Mouse (Mus musculus): ENCODE measurements around the gene Tmc8. TPM values are rescaled to one million over a fixed set of nuclear protein-coding genes. Genes with fewer than 3 reads are reported as not detected.

The Tmc8 gene
- polyA plus RNA-seq (2015; fragmentation: Nextera tagmentation; extraction: Ambion mirVana), result 2.3 and 3.6 TPM in 2 replicates

GRCm38 (mm10) chr11:117781993-117782704, at the start of gene Tmc8, which contains the start of gene Tmc6:
TSS of gene Tmc8 (plus strand) at chr11:117782076.
TSS of gene Tmc6 (minus strand) at chr11:117782198.
- H3K27ac ChIP-seq, result peak within 1 kb of the TSS; percentile 99
- WGBS, result 40% methylated on average over 24 of the region's 24 CpGs
- peak within 1 kb of the TSS; percentile 52 for H3K9ac ChIP-seq (ENCODE audit: low read depth, low read length)
- no peaks in the 10 kb centered on the region for H3K27me3 ChIP-seq (ENCODE audit: insufficient read depth, low read length)
- peak within 1 kb of the TSS; percentile 97 for H3K4me2 ChIP-seq (ENCODE audit: low read length)
- H3K4me3 ChIP-seq (replicated peaks; ENCODE audit: low read depth, low read length), result peak within 1 kb of the TSS; percentile 46
- H3K9me3 ChIP-seq (replicated peaks; ENCODE audit: low read length), result no peaks in the 10 kb centered on the region
- H3K4me1 ChIP-seq (replicated peaks; ENCODE audit: insufficient read depth, low read length), result peaks cover 36% of the 10 kb centered on the region
- H3K36me3 ChIP-seq (ENCODE audit: insufficient read depth, low read length), result peaks cover 8% of the 10 kb centered on the region; the same call in 1 of the 2 replicates
- TF ChIP-seq CTCF (IDR thresholded peaks at IDR 0.05; ENCODE audit: low read depth), result no peak
- DNase-seq (ENCODE audit: low spot score), result no peak
- ATAC-seq (replicated peaks; ENCODE audit: low FRiP score, low read depth), result no peak

- no peak overlapping the region for H3K4me2 ChIP-seq (ENCODE audit: low read length)
- H3K9ac ChIP-seq (ENCODE audit: low read depth, low read length), result no peak overlapping the region
- WGBS, result 51% methylated on average over 5 of the region's 5 CpGs
- ATAC-seq (replicated peaks; ENCODE audit: low FRiP score, low read depth) (peak; percentile 59; the same call in 1 of the 2 replicates), DNase-seq (ENCODE audit: low spot score) (peak; percentile 48)
- no peak overlapping the region for H3K27ac ChIP-seq
- no peaks in the 10 kb centered on the region for H3K9me3 ChIP-seq (replicated peaks; ENCODE audit: low read length)
- no peak for TF ChIP-seq CTCF (IDR thresholded peaks at IDR 0.05; ENCODE audit: low read depth)
- H3K4me3 ChIP-seq (replicated peaks; ENCODE audit: low read depth, low read length), result no peak overlapping the region
- H3K27me3 ChIP-seq (ENCODE audit: insufficient read depth, low read length), result no peaks in the 10 kb centered on the region
- 0 out of 2 replicates have a peak, but pooled peaks cover under 1% of the 10 kb centered on the region for H3K4me1 ChIP-seq (replicated peaks; ENCODE audit: insufficient read depth, low read length)
- H3K36me3 ChIP-seq (ENCODE audit: insufficient read depth, low read length), result peaks cover 50% of the 10 kb centered on the region
Measured at GRCm38 (mm10) chr11:117736037-117736689, 45.7 kb upstream of the Tmc8 start.

GRCm38 (mm10) chr11:117738123-117738522, 43.8 kb upstream of the Tmc8 start:
- WGBS, result 82% methylated on average over 5 of the region's 5 CpGs
- no peak overlapping the region for H3K4me3 ChIP-seq (replicated peaks; ENCODE audit: low read depth, low read length)
- DNase-seq (ENCODE audit: low spot score) (no peak), ATAC-seq (replicated peaks; ENCODE audit: low FRiP score, low read depth) (no peak)
- peaks cover 67% of the 10 kb centered on the region for H3K36me3 ChIP-seq (ENCODE audit: insufficient read depth, low read length)
- H3K27me3 ChIP-seq (ENCODE audit: insufficient read depth, low read length), result no peaks in the 10 kb centered on the region
- H3K27ac ChIP-seq, result no peak overlapping the region
- 0 out of 2 replicates have a peak, but pooled peaks have one; percentile 5 for TF ChIP-seq CTCF (IDR thresholded peaks at IDR 0.05; ENCODE audit: low read depth)
- H3K9ac ChIP-seq (ENCODE audit: low read depth, low read length), result no peak overlapping the region
- no peaks in the 10 kb centered on the region for H3K9me3 ChIP-seq (replicated peaks; ENCODE audit: low read length)
- no peaks in the 10 kb centered on the region for H3K4me1 ChIP-seq (replicated peaks; ENCODE audit: insufficient read depth, low read length)
- no peak overlapping the region for H3K4me2 ChIP-seq (ENCODE audit: low read length)

- no peak for TF ChIP-seq CTCF (IDR thresholded peaks at IDR 0.05; ENCODE audit: low read depth)
- H3K27ac ChIP-seq, result no peak overlapping the region
- no peaks in the 10 kb centered on the region for H3K4me1 ChIP-seq (replicated peaks; ENCODE audit: insufficient read depth, low read length)
- no peak overlapping the region for H3K4me2 ChIP-seq (ENCODE audit: low read length)
- no peak overlapping the region for H3K9ac ChIP-seq (ENCODE audit: low read depth, low read length)
- WGBS, result 82% methylated on average over 6 of the region's 6 CpGs
- ATAC-seq (replicated peaks; ENCODE audit: low FRiP score, low read depth) (0 out of 2 replicates have a peak, but pooled peaks have one; percentile 36), DNase-seq (ENCODE audit: low spot score) (no peak)
- no peaks in the 10 kb centered on the region for H3K9me3 ChIP-seq (replicated peaks; ENCODE audit: low read length)
- H3K27me3 ChIP-seq (ENCODE audit: insufficient read depth, low read length), result no peaks in the 10 kb centered on the region
- no peak overlapping the region for H3K4me3 ChIP-seq (replicated peaks; ENCODE audit: low read depth, low read length)
- peaks cover 66% of the 10 kb centered on the region for H3K36me3 ChIP-seq (ENCODE audit: insufficient read depth, low read length)
Measured at GRCm38 (mm10) chr11:117741128-117741527, 40.7 kb upstream of the Tmc8 start.

- no peaks in the 10 kb centered on the region for H3K27me3 ChIP-seq (ENCODE audit: insufficient read depth, low read length)
- no peaks in the 10 kb centered on the region for H3K4me1 ChIP-seq (replicated peaks; ENCODE audit: insufficient read depth, low read length)
- no peak overlapping the region for H3K4me2 ChIP-seq (ENCODE audit: low read length)
- no peak overlapping the region for H3K9ac ChIP-seq (ENCODE audit: low read depth, low read length)
- TF ChIP-seq CTCF (IDR thresholded peaks at IDR 0.05; ENCODE audit: low read depth), result no peak
- H3K36me3 ChIP-seq (ENCODE audit: insufficient read depth, low read length), result peaks cover 67% of the 10 kb centered on the region
- no peak overlapping the region for H3K4me3 ChIP-seq (replicated peaks; ENCODE audit: low read depth, low read length)
- DNase-seq (ENCODE audit: low spot score), result no peak
- ATAC-seq (replicated peaks; ENCODE audit: low FRiP score, low read depth), result no peak
- no peak overlapping the region for H3K27ac ChIP-seq
- H3K9me3 ChIP-seq (replicated peaks; ENCODE audit: low read length), result no peaks in the 10 kb centered on the region
- WGBS, result 83% methylated on average over 8 of the region's 8 CpGs
Measured at GRCm38 (mm10) chr11:117742243-117742642, 39.6 kb upstream of the Tmc8 start.

- Histone ChIP-seq H3K36me3 (ENCODE audit: insufficient read depth, low read length) (peaks cover 71% of the 10 kb centered on the region), H3K4me1 (replicated peaks; ENCODE audit: insufficient read depth, low read length) (no peaks in the 10 kb centered on the region), H3K27ac (no peak overlapping the region), H3K4me3 (replicated peaks; ENCODE audit: low read depth, low read length) (no peak overlapping the region), H3K4me2 (ENCODE audit: low read length) (no peak overlapping the region), H3K9ac (ENCODE audit: low read depth, low read length) (no peak overlapping the region), H3K9me3 (replicated peaks; ENCODE audit: low read length) (no peaks in the 10 kb centered on the region), H3K27me3 (ENCODE audit: insufficient read depth, low read length) (no peaks in the 10 kb centered on the region)
- WGBS, result 88% methylated on average over 8 of the region's 8 CpGs
- DNase-seq (ENCODE audit: low spot score), result no peak
- no peak for ATAC-seq (replicated peaks; ENCODE audit: low FRiP score, low read depth)
- TF ChIP-seq CTCF (IDR thresholded peaks at IDR 0.05; ENCODE audit: low read depth), result no peak
Measured at GRCm38 (mm10) chr11:117742715-117743114, 39.2 kb upstream of the Tmc8 start.
